Mouse (Mus musculus): ENCODE measurements around the gene Scamp5.

DNA sequence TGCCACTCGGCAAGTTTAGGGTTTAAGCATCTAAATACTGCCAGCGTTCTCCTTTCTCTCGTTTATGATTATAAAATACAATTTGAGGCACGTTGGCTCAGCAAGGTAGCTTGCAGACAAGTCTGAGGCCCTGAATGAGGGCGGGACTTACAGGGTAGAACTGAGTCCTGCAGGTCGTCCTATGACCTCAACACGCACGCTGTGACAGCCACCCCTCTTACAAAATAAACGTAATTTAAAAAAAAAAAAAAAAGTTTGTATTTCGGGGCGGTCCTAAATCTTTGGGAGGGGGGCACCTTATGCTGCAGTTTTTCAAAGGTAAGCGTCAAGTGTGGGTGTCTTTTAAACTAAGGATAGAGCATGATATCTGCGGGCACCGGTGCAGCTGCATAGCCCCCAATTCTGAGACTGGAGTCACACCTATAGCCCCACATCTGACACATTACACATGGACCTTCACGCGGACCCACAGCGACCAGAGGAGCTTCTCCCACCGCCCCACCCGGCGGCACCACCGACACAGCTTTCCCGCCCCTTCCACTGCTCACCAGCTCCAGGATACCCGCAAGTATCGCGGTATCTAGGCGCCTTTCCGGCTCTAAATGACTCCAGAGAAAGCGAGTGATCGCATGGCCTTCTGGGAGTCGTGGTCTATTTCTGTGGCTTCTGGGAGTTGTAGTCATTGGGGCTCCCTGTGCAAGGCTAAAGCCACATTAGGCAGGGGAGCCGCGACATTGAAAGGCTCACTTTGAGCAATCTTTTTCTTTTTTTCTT is 28.2 kb downstream of the Scamp5 start, which contains the start of gene Ppcdc:
- TF ChIP-seq POLR2A (IDR thresholded peaks at IDR 0.05; ENCODE audit: low read depth, low read length), result peak; percentile 72
- no peak for TF ChIP-seq CTCF (conservative IDR thresholded peaks at IDR 0.05; ENCODE audit: insufficient read depth, insufficient read length, low read depth, low read length)

Measured in kidney, adult 2 months (tissue).